Mouse (Mus musculus) neutrophil, adult 5-6 weeks (primary cell): Measurements from ENCODE around the gene Pdrg1. TPM values are rescaled to one million over a fixed set of nuclear protein-coding genes. Genes with fewer than 3 reads are reported as not detected.

Experiments
- ATAC-seq: fragments of 151-379, 151-347 bp; 2 replicates; pipeline ENCODE4 v1.8.0; 2017; ENCODE audit warnings: mild to moderate bottlenecking, moderate TSS enrichment; ENCODE audit not compliant: insufficient number of reproducible peaks, poor library complexity, low FRiP score, severe bottlenecking; ENCODE audit errors: extremely low read depth
- total RNA-seq: library from RNA; stranded (forward); fragments of 200-1000 nt; gene quantifications from 2 replicates; pipeline ENCODE4 v1.2.3, GENCODE M21; 2017

Gene Pdrg1
- total RNA-seq, 1 experiment from 2014 or later: 53.9 TPM

DNA sequence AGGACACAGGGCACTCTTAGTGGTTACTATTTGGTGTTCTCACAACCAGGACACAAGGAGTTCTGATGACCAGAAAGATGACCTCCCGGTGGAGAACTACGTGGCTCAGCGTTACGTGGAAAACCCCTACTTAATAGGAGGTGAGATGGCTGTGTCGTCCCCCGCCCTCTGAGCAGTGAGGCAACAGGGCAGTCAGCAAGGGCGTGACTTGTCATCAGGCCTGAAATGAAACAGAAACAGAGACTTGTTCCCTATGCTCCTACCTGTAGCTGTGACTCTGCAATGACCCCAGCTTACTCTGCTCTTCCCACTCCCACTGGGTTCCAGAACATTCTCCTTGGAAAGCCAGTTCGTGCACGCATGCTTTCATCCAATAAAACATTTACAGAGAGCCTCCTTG, 23.7 kb downstream of the Pdrg1 start:
- peak; percentile 31; the same call in 1 of the 2 replicates for ATAC-seq

DNA sequence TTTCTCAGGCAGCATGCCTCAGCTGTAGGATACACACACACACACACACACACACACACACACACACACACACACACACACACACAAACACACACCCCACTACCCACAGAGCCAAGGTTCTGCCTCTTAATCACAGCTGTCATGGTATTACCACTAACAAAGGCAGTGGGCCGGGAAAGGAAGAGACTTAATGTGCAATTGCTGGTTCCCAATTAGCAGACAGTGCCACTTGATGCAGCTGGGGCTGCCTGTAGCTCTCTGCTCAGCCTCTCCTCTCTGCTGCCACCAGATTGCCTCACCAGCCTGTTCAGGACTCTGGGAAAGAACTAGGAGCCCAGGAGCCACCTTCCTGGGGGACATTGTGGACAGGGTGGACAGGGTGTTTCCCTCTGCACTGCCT, 29.6 kb downstream of the Pdrg1 start:
- no peak for ATAC-seq

- ATAC-seq: no peak
Measured at GRCm38 (mm10) chr2:152976991-152977390, 38.2 kb downstream of the Pdrg1 start.

DNA sequence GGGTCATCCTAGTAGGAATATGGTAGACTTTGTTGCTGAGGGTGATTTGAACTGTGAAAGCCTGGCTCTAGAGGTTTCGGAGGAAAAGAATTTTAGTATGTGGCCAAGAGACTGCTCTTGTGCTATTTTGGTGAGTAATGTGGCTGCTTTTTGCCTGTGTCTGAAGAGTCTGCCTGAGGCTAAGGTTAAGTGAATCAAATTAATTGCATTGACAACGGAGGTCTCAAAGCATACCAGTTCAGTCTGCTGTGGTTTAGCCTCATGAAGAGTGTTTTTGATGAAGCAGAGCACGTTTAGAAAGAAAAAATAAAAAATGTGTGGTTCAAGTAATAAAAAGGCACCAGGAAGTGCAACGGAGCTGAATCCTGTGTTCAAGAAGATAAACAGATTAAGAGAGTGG, 49.7 kb downstream of the Pdrg1 start:
- ATAC-seq: no peak

GRCm38 (mm10) chr2:152962091-152962793, 53.0 kb downstream of the Pdrg1 start, which contains the start of gene Ttll9:
Gene Ttll9 (plus strand): TSS chr2:152962485.
- no peak for ATAC-seq

Other genes with a start within 250 kb of the Pdrg1 start
- gene Bcl2l1, start 183.7 kb downstream of the Pdrg1 start, total RNA-seq: 25.9 and 28.7 TPM in 2 replicates
- 0.70 and 0.74 TPM in 2 replicates for gene Tpx2, start 167.5 kb downstream of the Pdrg1 start, total RNA-seq
- not detected in 2 replicates for gene Mylk2, start 104.1 kb downstream of the Pdrg1 start, total RNA-seq
- not detected in 2 replicates for gene Foxs1, start 82.2 kb downstream of the Pdrg1 start, total RNA-seq
- not detected in 2 replicates for gene Dusp15, start 63.7 kb downstream of the Pdrg1 start, total RNA-seq
- not detected in 2 replicates for gene Ttll9, start 52.9 kb downstream of the Pdrg1 start, total RNA-seq
- not detected in 2 replicates for gene Xkr7, start 16.4 kb upstream of the Pdrg1 start, total RNA-seq
- gene Ccm2l, start 50.5 kb upstream of the Pdrg1 start, total RNA-seq: not detected in 2 replicates
- gene Hck, start 93.0 kb upstream of the Pdrg1 start, total RNA-seq: 252 and 289 TPM in 2 replicates
- gene Tm9sf4, start 145.9 kb upstream of the Pdrg1 start, total RNA-seq: 44.8 and 59.6 TPM in 2 replicates
- gene Tspyl3, start 210.0 kb upstream of the Pdrg1 start, total RNA-seq: 7.7 and 8.5 TPM in 2 replicates
- gene Plagl2, start 226.0 kb upstream of the Pdrg1 start, total RNA-seq: 7.0 and 8.0 TPM in 2 replicates
- 19.2 and 20.0 TPM in 2 replicates for gene Pofut1, start 226.1 kb upstream of the Pdrg1 start, total RNA-seq